Mouse (Mus musculus): ENCODE data around the gene Gpnmb. TPM values are rescaled to one million over a fixed set of nuclear protein-coding genes. Genes with fewer than 3 reads are reported as not detected.

Gene Gpnmb
- polyA plus RNA-seq, 1 experiment from 2014 or later = 1.2 TPM

DNA sequence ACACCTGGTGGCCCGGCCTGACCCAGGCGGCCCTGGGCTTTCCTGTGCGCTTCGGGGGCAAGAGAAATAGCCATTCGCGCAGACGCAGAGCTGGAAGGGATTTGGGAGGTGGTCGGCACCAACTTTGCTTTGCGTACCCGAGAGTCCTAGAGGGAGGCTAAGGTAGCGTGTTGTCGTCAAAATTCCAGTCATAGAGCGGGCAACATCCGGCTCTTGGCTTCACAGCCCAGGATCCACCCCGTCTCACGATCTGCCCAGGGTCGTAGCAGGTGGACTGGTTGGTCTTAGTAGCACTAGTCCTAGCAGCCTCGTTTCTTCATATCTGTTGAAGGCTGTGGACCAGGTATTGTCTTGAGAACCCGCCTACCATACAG, 37.8 kb downstream of the Gpnmb start:
- Histone ChIP-seq H3K36me3 (ENCODE audit: control insufficient read depth, insufficient read depth) (no peaks in the 10 kb centered on the region), H3K27ac (ENCODE audit: low read depth, low read length) (peak overlapping the region; percentile 88), H3K27me3 (replicated peaks; ENCODE audit: control insufficient read depth, insufficient read depth, low read length) (no peaks in the 10 kb centered on the region), H3K4me1 (replicated peaks; ENCODE audit: control insufficient read depth, insufficient read depth, low read length) (peaks cover 9% of the 10 kb centered on the region; the same call in 1 of the 2 replicates), H3K4me3 (ENCODE audit: low read depth, low read length) (peak overlapping the region; percentile 97), H3K9me3 (ENCODE audit: control insufficient read depth) (no peaks in the 10 kb centered on the region), H3K4me2 (replicated peaks; ENCODE audit: low read depth) (peak overlapping the region; percentile 71), H3K9ac (ENCODE audit: low read depth, low read length) (peak overlapping the region; percentile 91)
- 2% methylated on average over 19 of the region's 19 CpGs for WGBS
- ATAC-seq = peak; percentile 48
- TF ChIP-seq CTCF (IDR thresholded peaks at IDR 0.05; ENCODE audit: low read depth) = no peak

DNA sequence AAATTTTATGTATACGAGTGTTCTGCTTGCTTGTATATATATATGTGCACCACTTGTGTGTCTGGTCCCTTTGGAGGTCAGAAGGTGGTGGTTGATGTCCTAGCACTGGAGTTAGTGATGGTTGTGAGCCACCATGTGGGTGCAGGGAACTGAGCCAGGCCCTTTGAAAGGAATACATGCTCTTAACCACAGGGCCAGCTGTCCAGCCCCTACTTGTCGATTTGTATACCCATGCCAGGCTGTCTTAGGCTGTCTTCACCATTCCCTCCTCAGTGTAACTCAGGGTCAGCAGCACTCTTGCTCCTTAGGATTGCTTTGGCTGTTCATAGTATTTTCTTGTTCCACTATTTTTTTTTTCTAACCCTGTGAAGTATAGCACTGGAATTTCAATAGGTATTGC, 41.5 kb downstream of the Gpnmb start:
- Histone ChIP-seq H3K36me3 (ENCODE audit: control insufficient read depth, insufficient read depth) (peaks cover 7% of the 10 kb centered on the region), H3K9ac (ENCODE audit: low read depth, low read length) (no peak overlapping the region), H3K4me1 (replicated peaks; ENCODE audit: control insufficient read depth, insufficient read depth, low read length) (peaks cover 9% of the 10 kb centered on the region; the same call in 1 of the 2 replicates), H3K4me2 (replicated peaks; ENCODE audit: low read depth) (no peak overlapping the region), H3K27me3 (replicated peaks; ENCODE audit: control insufficient read depth, insufficient read depth, low read length) (no peaks in the 10 kb centered on the region), H3K4me3 (ENCODE audit: low read depth, low read length) (no peak overlapping the region), H3K27ac (ENCODE audit: low read depth, low read length) (no peak overlapping the region), H3K9me3 (ENCODE audit: control insufficient read depth) (no peaks in the 10 kb centered on the region)
- ATAC-seq = no peak
- whole genome bisulfite sequencing = 88% methylated on average over 2 of the region's 2 CpGs
- no peak for TF ChIP-seq CTCF (IDR thresholded peaks at IDR 0.05; ENCODE audit: low read depth)

DNA sequence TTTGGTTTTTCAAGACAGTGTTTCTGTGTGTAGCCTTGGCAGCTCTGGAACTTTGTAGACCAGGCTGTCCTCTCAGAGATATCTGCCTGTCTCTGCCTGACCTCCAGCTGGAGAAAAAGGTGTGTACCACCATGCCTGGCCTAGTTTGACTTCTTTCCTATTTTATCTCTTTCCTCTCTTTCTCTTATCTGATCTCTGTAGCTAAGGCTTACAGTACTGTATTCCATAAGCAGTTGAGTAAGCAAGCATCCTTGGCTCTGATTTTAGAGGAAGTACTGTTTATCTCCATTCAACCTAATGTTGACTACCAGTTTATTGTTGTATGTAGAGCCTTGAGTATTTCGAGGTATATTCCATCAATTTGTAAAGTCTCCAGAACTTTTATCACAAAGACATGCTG, 43.0 kb downstream of the Gpnmb start:
- TF ChIP-seq CTCF (IDR thresholded peaks at IDR 0.05; ENCODE audit: low read depth) = no peak
- peaks cover 9% of the 10 kb centered on the region; the same call in 1 of the 2 replicates for H3K4me1 ChIP-seq (replicated peaks; ENCODE audit: control insufficient read depth, insufficient read depth, low read length)
- WGBS = 81% methylated on average over 1 of the region's 1 CpGs

DNA sequence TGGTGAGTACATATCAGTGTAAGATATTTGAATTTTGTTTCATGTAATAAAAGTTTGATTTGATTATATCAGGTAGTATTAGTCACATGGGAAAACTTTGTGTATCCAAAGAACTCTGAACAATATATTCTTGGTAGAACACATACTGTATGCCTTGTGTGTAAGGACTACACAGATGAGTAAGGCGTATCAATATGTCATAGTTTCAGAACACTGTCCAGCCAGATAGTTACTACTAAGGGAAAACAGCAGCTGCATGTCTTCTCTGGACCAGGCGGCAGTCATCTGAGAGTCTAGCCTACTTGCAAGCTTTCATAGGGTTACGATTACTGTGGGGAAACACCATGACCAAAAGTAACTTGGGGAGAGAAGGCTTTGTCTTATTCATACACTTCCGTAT, 46.7 kb downstream of the Gpnmb start:
- Histone ChIP-seq H3K4me1 (replicated peaks; ENCODE audit: control insufficient read depth, insufficient read depth, low read length) (no peaks in the 10 kb centered on the region), H3K4me3 (ENCODE audit: low read depth, low read length) (no peak overlapping the region), H3K9ac (ENCODE audit: low read depth, low read length) (no peak overlapping the region), H3K4me2 (replicated peaks; ENCODE audit: low read depth) (no peak overlapping the region), H3K27ac (ENCODE audit: low read depth, low read length) (no peak overlapping the region), H3K36me3 (ENCODE audit: control insufficient read depth, insufficient read depth) (peaks cover 45% of the 10 kb centered on the region), H3K27me3 (replicated peaks; ENCODE audit: control insufficient read depth, insufficient read depth, low read length) (no peaks in the 10 kb centered on the region), H3K9me3 (ENCODE audit: control insufficient read depth) (no peaks in the 10 kb centered on the region)
- no peak for TF ChIP-seq CTCF (IDR thresholded peaks at IDR 0.05; ENCODE audit: low read depth)
- WGBS = 88% methylated on average over 4 of the region's 4 CpGs
- ATAC-seq = no peak

More for the DNA sequence above, 43.0 kb downstream of the Gpnmb start:
- Histone ChIP-seq H3K9ac (ENCODE audit: low read depth, low read length) (no peak overlapping the region), H3K27me3 (replicated peaks; ENCODE audit: control insufficient read depth, insufficient read depth, low read length) (no peaks in the 10 kb centered on the region), H3K27ac (ENCODE audit: low read depth, low read length) (no peak overlapping the region), H3K9me3 (ENCODE audit: control insufficient read depth) (no peaks in the 10 kb centered on the region), H3K4me3 (ENCODE audit: low read depth, low read length) (no peak overlapping the region), H3K36me3 (ENCODE audit: control insufficient read depth, insufficient read depth) (peaks cover 18% of the 10 kb centered on the region), H3K4me2 (replicated peaks; ENCODE audit: low read depth) (no peak overlapping the region)
- ATAC-seq = no peak

DNA sequence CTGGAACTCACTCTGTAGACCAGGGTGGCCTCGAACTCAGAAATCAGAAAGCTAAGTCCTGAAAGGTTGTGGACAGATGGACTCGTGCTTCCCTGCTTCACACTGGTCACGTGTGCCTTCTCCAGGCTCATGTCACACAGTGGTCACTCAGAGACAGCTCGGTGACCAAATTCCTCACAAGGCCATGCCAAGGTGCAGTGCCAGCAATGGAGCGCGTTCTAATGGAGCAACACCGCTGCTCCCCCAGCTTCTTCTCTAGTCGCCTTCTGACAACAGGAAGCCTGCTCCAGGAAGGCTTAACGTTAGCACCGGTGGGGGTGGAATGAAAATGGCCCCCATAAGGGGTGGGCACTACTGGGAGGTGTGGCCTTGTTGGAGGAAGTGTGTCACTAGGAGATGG, 58.6 kb downstream of the Gpnmb start:
- ATAC-seq = no peak
- WGBS = 89% methylated on average over 10 of the region's 10 CpGs
- Histone ChIP-seq H3K4me1 (replicated peaks; ENCODE audit: control insufficient read depth, insufficient read depth, low read length) (0 out of 2 replicates have a peak, but pooled peaks cover 4% of the 10 kb centered on the region), H3K27ac (ENCODE audit: low read depth, low read length) (no peak overlapping the region), H3K4me3 (ENCODE audit: low read depth, low read length) (no peak overlapping the region), H3K4me2 (replicated peaks; ENCODE audit: low read depth) (no peak overlapping the region), H3K36me3 (ENCODE audit: control insufficient read depth, insufficient read depth) (peaks cover 46% of the 10 kb centered on the region), H3K9ac (ENCODE audit: low read depth, low read length) (no peak overlapping the region), H3K9me3 (ENCODE audit: control insufficient read depth) (no peaks in the 10 kb centered on the region), H3K27me3 (replicated peaks; ENCODE audit: control insufficient read depth, insufficient read depth, low read length) (no peaks in the 10 kb centered on the region)
- no peak for TF ChIP-seq CTCF (IDR thresholded peaks at IDR 0.05; ENCODE audit: low read depth)

DNA sequence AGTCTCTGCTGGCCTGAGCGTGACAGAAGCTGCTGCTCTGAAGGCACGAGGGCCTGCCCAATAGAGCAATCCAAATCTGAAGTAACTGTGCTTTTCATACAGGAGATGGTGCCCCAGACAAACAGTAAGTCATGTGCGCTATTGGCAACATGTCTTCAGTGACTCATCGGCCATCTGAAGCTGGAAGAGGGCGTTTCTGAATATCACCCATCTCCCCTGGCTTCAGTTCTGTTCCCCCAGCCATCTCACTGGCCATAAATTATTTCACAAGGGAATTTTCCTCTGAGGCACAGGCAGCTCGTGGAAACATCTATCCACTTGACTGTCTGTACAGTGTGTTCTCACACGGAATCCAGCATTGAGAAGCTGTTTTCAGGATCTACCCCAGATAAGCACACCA, 60.1 kb downstream of the Gpnmb start:
- 0 out of 2 replicates have a peak overlapping the region, but pooled peaks have one; percentile 4 for H3K4me2 ChIP-seq (replicated peaks; ENCODE audit: low read depth)
- peak; percentile 39 for ATAC-seq
- 50% methylated on average over 7 of the region's 7 CpGs for WGBS

More for the DNA sequence above, 60.1 kb downstream of the Gpnmb start:
- Histone ChIP-seq H3K4me3 (ENCODE audit: low read depth, low read length) (no peak overlapping the region), H3K9ac (ENCODE audit: low read depth, low read length) (no peak overlapping the region), H3K27me3 (replicated peaks; ENCODE audit: control insufficient read depth, insufficient read depth, low read length) (no peaks in the 10 kb centered on the region), H3K27ac (ENCODE audit: low read depth, low read length) (peak overlapping the region; percentile 42), H3K9me3 (ENCODE audit: control insufficient read depth) (no peaks in the 10 kb centered on the region), H3K36me3 (ENCODE audit: control insufficient read depth, insufficient read depth) (peaks cover 32% of the 10 kb centered on the region), H3K4me1 (replicated peaks; ENCODE audit: control insufficient read depth, insufficient read depth, low read length) (0 out of 2 replicates have a peak, but pooled peaks cover 4% of the 10 kb centered on the region)
- TF ChIP-seq CTCF (IDR thresholded peaks at IDR 0.05; ENCODE audit: low read depth) = peak; percentile 34; the same call in 1 of the 2 replicates

Measured in intestine, postnatal 0 days (tissue).